Mouse (Mus musculus): ENCODE measurements at regions not wholly inside any gene's neighbourhood (a gene's known extent, or its start where the extent isn't known, plus 50 kb on each side); places are given as distances from the start of the nearest gene placed in this dataset.

- in situ Hi-C loops (cut with MboI, MseI) = no loop called here
These were observed 493.8 kb downstream of the Rapgef2 start for GRCm38 (mm10) chr3:78792440-78793057.

- in situ Hi-C loops (cut with MboI, MseI) = loop anchor here (10.0 kb wide), 1 partner anchor 1002 kb away; no protein-coding TSS in a partner anchor
These were observed 503.6 kb downstream of the Rapgef2 start for GRCm38 (mm10) chr3:78782766-78783165.

- in situ Hi-C loops (cut with MboI, MseI) = no loop called here
These were observed 530.4 kb downstream of the Rapgef2 start for GRCm38 (mm10) chr3:78755686-78756476.

GRCm38 (mm10) chr3:78736111-78736510 lies 550.2 kb downstream of the Rapgef2 start:
- in situ Hi-C loops (cut with MboI, MseI) = loop anchor here (10.0 kb wide), 1 partner anchor 971 kb away; no protein-coding TSS in a partner anchor

GRCm38 (mm10) chr3:78716691-78717090 lies 569.6 kb downstream of the Rapgef2 start:
- in situ Hi-C loops (cut with MboI, MseI) = no loop called here

GRCm38 (mm10) chr3:78707687-78708086 lies 578.6 kb downstream of the Rapgef2 start:
- in situ Hi-C loops (cut with MboI, MseI) = no loop called here

GRCm38 (mm10) chr3:78698936-78699335 lies 587.4 kb downstream of the Rapgef2 start:
- in situ Hi-C loops (cut with MboI, MseI) = no loop called here

- in situ Hi-C loops (cut with MboI, MseI) = no loop called here
These were observed 594.8 kb downstream of the Rapgef2 start for GRCm38 (mm10) chr3:78691499-78691898.

- in situ Hi-C loops (cut with MboI, MseI) = no loop called here
These were observed 608.7 kb downstream of the Rapgef2 start for GRCm38 (mm10) chr3:78677656-78678055.

- in situ Hi-C loops (cut with MboI, MseI) = no loop called here
These were observed 609.5 kb downstream of the Rapgef2 start for GRCm38 (mm10) chr3:78676806-78677205.

GRCm38 (mm10) chr3:78674529-78675187 lies 611.7 kb downstream of the Rapgef2 start:
- in situ Hi-C loops (cut with MboI, MseI) = no loop called here

- in situ Hi-C loops (cut with MboI, MseI) = no loop called here
These were observed 618.3 kb downstream of the Rapgef2 start for GRCm38 (mm10) chr3:78668050-78668449.

GRCm38 (mm10) chr3:78667374-78668023 lies 618.8 kb downstream of the Rapgef2 start:
- in situ Hi-C loops (cut with MboI, MseI) = no loop called here

GRCm38 (mm10) chr3:78648115-78648514 lies 638.2 kb downstream of the Rapgef2 start:
- in situ Hi-C loops (cut with MboI, MseI) = no loop called here

- in situ Hi-C loops (cut with MboI, MseI) = no loop called here
These were observed 650.9 kb downstream of the Rapgef2 start for GRCm38 (mm10) chr3:78635386-78635785.

GRCm38 (mm10) chr3:78618900-78619299 lies 667.4 kb downstream of the Rapgef2 start:
- in situ Hi-C loops (cut with MboI, MseI) = no loop called here

- in situ Hi-C loops (cut with MboI, MseI) = no loop called here
These were observed 691.5 kb downstream of the Rapgef2 start for GRCm38 (mm10) chr3:78594718-78595236.

GRCm38 (mm10) chr3:78594305-78594704 lies 692.0 kb downstream of the Rapgef2 start:
- in situ Hi-C loops (cut with MboI, MseI) = no loop called here

- in situ Hi-C loops (cut with MboI, MseI) = no loop called here
These were observed 699.7 kb downstream of the Rapgef2 start for GRCm38 (mm10) chr3:78586639-78587038.

- in situ Hi-C loops (cut with MboI, MseI) = no loop called here
These were observed 704.4 kb downstream of the Rapgef2 start for GRCm38 (mm10) chr3:78581868-78582267.

GRCm38 (mm10) chr3:78581100-78581499 lies 705.2 kb downstream of the Rapgef2 start:
- in situ Hi-C loops (cut with MboI, MseI) = no loop called here

Measured in T-helper 2 cell (primary cell).